Mouse (Mus musculus): ENCODE measurements around the gene Mboat7.

- no peak for TF ChIP-seq CTCF (IDR thresholded peaks at IDR 0.05)
- TF ChIP-seq POLR2A (IDR thresholded peaks at IDR 0.05; ENCODE audit: insufficient read depth, low read depth, low read length) = no peak; the same call in 1 of the 2 replicates
Measured at GRCm38 (mm10) chr7:3707027-3707426, 13.7 kb upstream of the Mboat7 start.

Measured in heart, adult 2 months (tissue).